Mouse (Mus musculus) MEL (cell line): ENCODE measurements at regions not wholly inside any gene's neighbourhood (a gene's known extent, or its start where the extent isn't known, plus 50 kb on each side); places are given as distances from the start of the nearest gene placed in this dataset.

ENCODE experiments used
- DNase-seq: peaks from one replicate; pipeline ENCODE4 v3.0.0; 2011; ENCODE audit warnings: low read depth, low spot score
- H3K27ac ChIP-seq: 2 replicates; pipeline ENCODE4 v1.5.1; 2012; ENCODE audit warnings: low read depth, mild to moderate bottlenecking, control low read depth, low read length, moderate library complexity; ENCODE audit not compliant: control insufficient read depth
- H3K27me3 ChIP-seq, 2 experiments: fragments of 150-350 bp in 1 of 2; sonication (generic) in 1 of 2; 2 replicates each; pipeline ENCODE4 v1.6.1; 2012; ENCODE audit warnings: low read length in 2 of 2, mild to moderate bottlenecking in 2 of 2, improper control_type of control experiment in 1 of 2, moderate library complexity in 1 of 2; ENCODE audit not compliant: insufficient read depth in 2 of 2, control insufficient read depth in 1 of 2
- H3K36me3 ChIP-seq, 2 experiments: 2 replicates each; pipeline ENCODE4 v1.6.1; 2012 to 2014; ENCODE audit warnings: low read length in 2 of 2, improper control_type of control experiment in 1 of 2, inconsistent platforms in 1 of 2, mild to moderate bottlenecking in 1 of 2; ENCODE audit not compliant: insufficient read depth in 2 of 2, control insufficient read depth in 1 of 2
- H3K4me1 ChIP-seq, 2 experiments: fragments of 150-350 bp in 1 of 2; sonication (generic) in 1 of 2; 2 replicates each; pipeline ENCODE4 v1.6.1; 2012; ENCODE audit warnings: low read length in 2 of 2, improper control_type of control experiment in 1 of 2, mild to moderate bottlenecking in 1 of 2; ENCODE audit not compliant: insufficient read depth in 2 of 2, control insufficient read depth in 1 of 2
- H3K4me3 ChIP-seq, 2 experiments: fragments of 150-350 bp in 1 of 2; sonication (generic) in 1 of 2; 2 replicates each; pipeline ENCODE4 v1.5.1; 2012; ENCODE audit warnings: low read depth in 2 of 2, low read length in 2 of 2, mild to moderate bottlenecking in 2 of 2, moderate library complexity in 2 of 2, control low read depth in 1 of 2, improper control_type of control experiment in 1 of 2; ENCODE audit not compliant: control insufficient read depth in 1 of 2, insufficient read depth in 1 of 2
- H3K79me2 ChIP-seq: 2 replicates; pipeline ENCODE4 v1.6.1; 2012; ENCODE audit warnings: mild to moderate bottlenecking, low read length, moderate library complexity; ENCODE audit not compliant: control insufficient read depth, poor library complexity, insufficient read depth
- H3K9ac ChIP-seq: 2 replicates; pipeline ENCODE4 v1.6.1; 2012; ENCODE audit warnings: low read depth, mild to moderate bottlenecking, control low read depth, low read length, moderate library complexity; ENCODE audit not compliant: control insufficient read depth, poor library complexity, severe bottlenecking
- H3K9me3 ChIP-seq: fragments of 150-350 bp; sonication (generic); replicated peaks from 2 replicates; pipeline ENCODE4 v1.6.1; 2012; ENCODE audit warnings: mild to moderate bottlenecking, low read length, improper control_type of control experiment, moderate library complexity; ENCODE audit not compliant: insufficient read depth
- BHLHE40 ChIP-seq: IDR thresholded peaks from 2 replicates; pipeline ENCODE4 v1.6.1; 2012; ENCODE audit warnings: low read depth, mild to moderate bottlenecking, inconsistent platforms, low read length, improper control_type of control experiment, borderline replicate concordance
- CHD1 ChIP-seq: IDR thresholded peaks from 2 replicates; pipeline ENCODE4 v1.6.1; 2012; ENCODE audit warnings: low read depth, mild to moderate bottlenecking, inconsistent platforms, low read length, improper control_type of control experiment
- ETS1 ChIP-seq: IDR thresholded peaks from 2 replicates; pipeline ENCODE4 v1.6.1; 2012; ENCODE audit warnings: low read depth, mild to moderate bottlenecking, inconsistent platforms, low read length, improper control_type of control experiment, moderate library complexity
- GABPA ChIP-seq: IDR thresholded peaks from 2 replicates; pipeline ENCODE4 v1.6.1; 2012; ENCODE audit warnings: low read depth, mild to moderate bottlenecking, inconsistent platforms, low read length, improper control_type of control experiment, moderate library complexity
- MAFK ChIP-seq: IDR thresholded peaks from 2 replicates; pipeline ENCODE4 v1.6.1; 2011; ENCODE audit warnings: low read depth, mild to moderate bottlenecking, low read length, improper control_type of control experiment, borderline replicate concordance
- MAX ChIP-seq: IDR thresholded peaks from 2 replicates; pipeline ENCODE4 v1.6.1; 2011; ENCODE audit warnings: low read length, improper control_type of control experiment
- MEF2A ChIP-seq: IDR thresholded peaks from 2 replicates; pipeline ENCODE4 v1.6.1; 2014; ENCODE audit warnings: low read depth, mild to moderate bottlenecking, inconsistent platforms, low read length, improper control_type of control experiment; ENCODE audit not compliant: poor library complexity, insufficient replicate concordance, severe bottlenecking; ENCODE audit errors: extremely low read depth
- MYB ChIP-seq: IDR thresholded peaks from 2 replicates; pipeline ENCODE4 v1.6.1; 2011; ENCODE audit warnings: mild to moderate bottlenecking, low read depth, low read length, improper control_type of control experiment
- POLR2A ChIP-seq, 2 experiments: IDR thresholded peaks; 2 replicates each; pipeline ENCODE4 v1.6.1; 2011 to 2012; ENCODE audit warnings: low read length in 2 of 2, mild to moderate bottlenecking in 2 of 2, control low read depth in 1 of 2, improper control_type of control experiment in 1 of 2, low read depth in 1 of 2, moderate library complexity in 1 of 2; ENCODE audit not compliant: control insufficient read depth in 1 of 2, insufficient read depth in 1 of 2, poor library complexity in 1 of 2
- POLR2AphosphoS2 ChIP-seq: IDR thresholded peaks from 2 replicates; pipeline ENCODE4 v1.6.1; 2011; ENCODE audit warnings: low read length, improper control_type of control experiment
- SIN3A ChIP-seq: IDR thresholded peaks from 2 replicates; pipeline ENCODE4 v1.6.1; 2012; ENCODE audit warnings: low read length, improper control_type of control experiment, inconsistent platforms
- SMC3 ChIP-seq: IDR thresholded peaks from 2 replicates; pipeline ENCODE4 v1.6.1; 2011; ENCODE audit warnings: low read depth, low read length, improper control_type of control experiment
- UBTF ChIP-seq: IDR thresholded peaks from 2 replicates; pipeline ENCODE4 v1.6.1; 2012; ENCODE audit warnings: low read depth, mild to moderate bottlenecking, inconsistent platforms, low read length, improper control_type of control experiment, moderate library complexity, borderline replicate concordance; ENCODE audit not compliant: insufficient read depth
- USF2 ChIP-seq, 2 experiments: IDR thresholded peaks; 2 replicates each; pipeline ENCODE4 v1.6.1; 2011 to 2012; ENCODE audit warnings: improper control_type of control experiment in 2 of 2, low read length in 2 of 2, borderline replicate concordance in 1 of 2, inconsistent platforms in 1 of 2, low read depth in 1 of 2, mild to moderate bottlenecking in 1 of 2; ENCODE audit not compliant: insufficient read depth in 1 of 2
- ZKSCAN1 ChIP-seq: IDR thresholded peaks from 2 replicates; pipeline ENCODE4 v1.6.1; 2012; ENCODE audit warnings: low read depth, mild to moderate bottlenecking, inconsistent platforms, low read length, improper control_type of control experiment, moderate library complexity
- ZMIZ1 ChIP-seq: IDR thresholded peaks from 2 replicates; pipeline ENCODE4 v1.6.1; 2012; ENCODE audit warnings: low read depth, mild to moderate bottlenecking, inconsistent platforms, low read length, improper control_type of control experiment, moderate library complexity

DNA sequence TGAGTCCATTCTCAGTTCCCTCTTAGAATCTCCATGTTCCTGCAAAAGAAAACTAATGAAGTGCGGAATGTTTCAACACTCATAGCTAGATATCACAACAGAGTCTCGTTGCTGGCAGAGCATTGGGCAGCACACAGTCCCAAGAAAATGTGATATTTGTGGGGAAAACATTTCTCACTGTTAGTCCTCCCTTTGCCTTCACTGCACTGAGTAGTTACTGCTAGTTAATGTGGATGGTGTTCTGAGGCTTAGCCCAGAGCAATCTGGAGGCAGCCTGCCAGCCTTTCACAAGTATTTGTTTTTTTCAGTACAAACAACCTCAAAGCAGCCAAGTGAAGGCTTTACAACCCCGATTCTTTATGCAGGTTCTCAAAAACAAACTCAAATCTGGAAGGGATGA lies 197.2 kb downstream of the Fam76b start:
- Histone ChIP-seq H3K27ac (no peak overlapping the region), H3K4me1 (no peaks in the 10 kb centered on the region), H3K4me3 (no peak overlapping the region), H3K79me2 (no peaks in the 10 kb centered on the region), H3K36me3 (no peaks in the 10 kb centered on the region), H3K27me3 (peaks cover 1 to 6% of the 10 kb centered on the region in 2 experiments; a peak in 2 of 4 replicates), H3K9me3 (no peaks in the 10 kb centered on the region), H3K9ac (no peak overlapping the region)
- TF ChIP-seq GABPA (no peak), MAFK (no peak), SIN3A (no peak), MAX (no peak), MEF2A (no peak), UBTF (no peak)
- no peak for DNase-seq

DNA sequence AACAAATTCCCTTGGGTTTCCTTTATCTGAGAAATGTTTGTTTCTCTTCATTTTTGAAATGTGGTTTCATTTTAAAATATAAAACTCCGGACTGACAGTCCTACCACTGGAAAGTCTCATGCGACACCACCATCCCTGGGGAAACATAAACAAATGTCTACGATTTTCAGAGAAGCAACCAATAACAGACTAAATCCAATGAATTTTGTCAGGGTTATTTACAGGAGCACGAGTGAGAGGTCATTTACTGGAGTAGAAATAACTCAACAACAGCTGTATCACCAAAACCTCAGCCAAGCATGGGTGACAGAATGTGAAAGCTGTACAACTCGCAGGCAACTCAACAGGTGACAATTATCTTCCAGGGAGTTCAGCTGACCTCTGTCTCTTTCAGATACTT lies 200.5 kb downstream of the Fam76b start:
- H3K9me3 ChIP-seq = no peaks in the 10 kb centered on the region
- H3K9ac ChIP-seq = no peak overlapping the region
- TF ChIP-seq MAX = no peak
- no peak for TF ChIP-seq POLR2A (IDR thresholded peaks at IDR 0.05; ENCODE audit: control insufficient read depth in 1 of 2, insufficient read depth in 1 of 2, low read depth in 1 of 2, low read length in 2 of 2, poor library complexity in 1 of 2)
- TF ChIP-seq SMC3 = no peak
- TF ChIP-seq POLR2AphosphoS2 = no peak
- TF ChIP-seq BHLHE40 = no peak
- H3K4me3 ChIP-seq = no peak overlapping the region
- no peaks in the 10 kb centered on the region for H3K79me2 ChIP-seq
- H3K27me3 ChIP-seq = peaks cover 0 to 10% of the 10 kb centered on the region in 2 experiments; a peak in 3 of 4 replicates
- no peaks in the 10 kb centered on the region for H3K4me1 ChIP-seq
- DNase-seq = no peak
- H3K36me3 ChIP-seq = no peaks in the 10 kb centered on the region
- H3K27ac ChIP-seq = no peak overlapping the region

GRCm38 (mm10) chr9:14031358-14032047 lies 204.0 kb downstream of the Fam76b start:
- no peak overlapping the region for H3K27ac ChIP-seq
- peaks cover 0 to 7% of the 10 kb centered on the region in 2 experiments; a peak in 3 of 4 replicates for H3K27me3 ChIP-seq
- H3K9ac ChIP-seq = no peak overlapping the region
- no peaks in the 10 kb centered on the region for H3K36me3 ChIP-seq
- DNase-seq = no peak
- no peaks in the 10 kb centered on the region for H3K4me1 ChIP-seq
- no peak overlapping the region for H3K4me3 ChIP-seq
- H3K9me3 ChIP-seq = no peaks in the 10 kb centered on the region
- TF ChIP-seq ZKSCAN1 (no peak), ETS1 (no peak), CHD1 (no peak), ZMIZ1 (no peak), USF2 (IDR thresholded peaks at IDR 0.05; ENCODE audit: borderline replicate concordance in 1 of 2, insufficient read depth in 1 of 2, low read depth in 1 of 2, low read length in 2 of 2) (no peak), MYB (no peak), BHLHE40 (no peak)
- TF ChIP-seq, all 39 proteins: peak for 0
- no peaks in the 10 kb centered on the region for H3K79me2 ChIP-seq
